Mouse (Mus musculus): ENCODE results near the gene Mapre3. TPM values are rescaled to one million over a fixed set of nuclear protein-coding genes. Genes with fewer than 3 reads are reported as not detected.

Gene Mapre3
- polyA plus RNA-seq (2014; fragmentation: Illumina TruSeq; extraction: RNeasy Lipid Tissue Mini Kit (QIAGEN cat#74804); ENCODE audit: low read depth, low replicate concordance) = 45.6 TPM

GRCm38 (mm10) chr5:30814424-30815119 is at the start of gene Mapre3:
Gene Mapre3, plus strand, starts transcription at chr5:30814641.

GRCm38 (mm10) chr5:30867712-30868111 is 53.3 kb downstream of the Mapre3 start, which contains the start of gene Tmem214:
Gene Tmem214, plus strand, starts transcription at chr5:30868012.

GRCm38 (mm10) chr5:30888337-30889087 is 74.1 kb downstream of the Mapre3 start, which contains the start of gene Agbl5:
Gene Agbl5, plus strand, starts transcription at chr5:30888694.

GRCm38 (mm10) chr5:30907413-30908059 is 93.1 kb downstream of the Mapre3 start, which contains the start of gene Ost4:
Gene Ost4, minus strand, starts transcription at chr5:30907788.

GRCm38 (mm10) chr5:30913060-30913841 is 98.8 kb downstream of the Mapre3 start, which contains the start of gene Emilin1:
Gene Emilin1, plus strand, starts transcription at chr5:30913402.

Other genes with a start within 250 kb of the Mapre3 start
- 165 TPM for gene Kcnk3, start 226.5 kb upstream of the Mapre3 start, polyA plus RNA-seq (2014; fragmentation: Illumina TruSeq; extraction: RNeasy Lipid Tissue Mini Kit (QIAGEN cat#74804); ENCODE audit: low read depth, low replicate concordance)
- gene Slc35f6, start 166.7 kb upstream of the Mapre3 start, polyA plus RNA-seq (2014; fragmentation: Illumina TruSeq; extraction: RNeasy Lipid Tissue Mini Kit (QIAGEN cat#74804); ENCODE audit: low read depth, low replicate concordance) = 58.7 TPM
- gene Cenpa, start 147.9 kb upstream of the Mapre3 start, polyA plus RNA-seq (2014; fragmentation: Illumina TruSeq; extraction: RNeasy Lipid Tissue Mini Kit (QIAGEN cat#74804); ENCODE audit: low read depth, low replicate concordance) = 59.8 TPM
- gene Dpysl5, start 103.1 kb upstream of the Mapre3 start, polyA plus RNA-seq (2014; fragmentation: Illumina TruSeq; extraction: RNeasy Lipid Tissue Mini Kit (QIAGEN cat#74804); ENCODE audit: low read depth, low replicate concordance) = 0.76 TPM
- 39.4 TPM for gene Tmem214, start 53.4 kb downstream of the Mapre3 start, polyA plus RNA-seq (2014; fragmentation: Illumina TruSeq; extraction: RNeasy Lipid Tissue Mini Kit (QIAGEN cat#74804); ENCODE audit: low read depth, low replicate concordance)
- gene Agbl5, start 74.1 kb downstream of the Mapre3 start, polyA plus RNA-seq (2014; fragmentation: Illumina TruSeq; extraction: RNeasy Lipid Tissue Mini Kit (QIAGEN cat#74804); ENCODE audit: low read depth, low replicate concordance) = 4.8 TPM
- 169 TPM for gene Ost4, start 93.1 kb downstream of the Mapre3 start, polyA plus RNA-seq (2014; fragmentation: Illumina TruSeq; extraction: RNeasy Lipid Tissue Mini Kit (QIAGEN cat#74804); ENCODE audit: low read depth, low replicate concordance)
- 27.9 TPM for gene Emilin1, start 98.8 kb downstream of the Mapre3 start, polyA plus RNA-seq (2014; fragmentation: Illumina TruSeq; extraction: RNeasy Lipid Tissue Mini Kit (QIAGEN cat#74804); ENCODE audit: low read depth, low replicate concordance)
- 33.0 TPM for gene Khk, start 106.8 kb downstream of the Mapre3 start, polyA plus RNA-seq (2014; fragmentation: Illumina TruSeq; extraction: RNeasy Lipid Tissue Mini Kit (QIAGEN cat#74804); ENCODE audit: low read depth, low replicate concordance)
- gene Cgref1, start 130.9 kb downstream of the Mapre3 start, polyA plus RNA-seq (2014; fragmentation: Illumina TruSeq; extraction: RNeasy Lipid Tissue Mini Kit (QIAGEN cat#74804); ENCODE audit: low read depth, low replicate concordance) = 1.3 TPM
- 91.3 TPM for gene Preb, start 145.7 kb downstream of the Mapre3 start, polyA plus RNA-seq (2014; fragmentation: Illumina TruSeq; extraction: RNeasy Lipid Tissue Mini Kit (QIAGEN cat#74804); ENCODE audit: low read depth, low replicate concordance)
- 2.1 TPM for gene Tcf23, start 154.0 kb downstream of the Mapre3 start, polyA plus RNA-seq (2014; fragmentation: Illumina TruSeq; extraction: RNeasy Lipid Tissue Mini Kit (QIAGEN cat#74804); ENCODE audit: low read depth, low replicate concordance)
- gene Atraid, start 233.7 kb downstream of the Mapre3 start, polyA plus RNA-seq (2014; fragmentation: Illumina TruSeq; extraction: RNeasy Lipid Tissue Mini Kit (QIAGEN cat#74804); ENCODE audit: low read depth, low replicate concordance) = 83.6 TPM
- 14.1 TPM for gene Slc5a6, start 234.3 kb downstream of the Mapre3 start, polyA plus RNA-seq (2014; fragmentation: Illumina TruSeq; extraction: RNeasy Lipid Tissue Mini Kit (QIAGEN cat#74804); ENCODE audit: low read depth, low replicate concordance)
- gene Cad, start 240.1 kb downstream of the Mapre3 start, polyA plus RNA-seq (2014; fragmentation: Illumina TruSeq; extraction: RNeasy Lipid Tissue Mini Kit (QIAGEN cat#74804); ENCODE audit: low read depth, low replicate concordance) = 12.7 TPM